Mouse (Mus musculus): ENCODE results near the gene Arsg.
A peak's percentile ranks its signal among the peaks of the same experiment; 100 is the strongest.

The Arsg gene

DNA sequence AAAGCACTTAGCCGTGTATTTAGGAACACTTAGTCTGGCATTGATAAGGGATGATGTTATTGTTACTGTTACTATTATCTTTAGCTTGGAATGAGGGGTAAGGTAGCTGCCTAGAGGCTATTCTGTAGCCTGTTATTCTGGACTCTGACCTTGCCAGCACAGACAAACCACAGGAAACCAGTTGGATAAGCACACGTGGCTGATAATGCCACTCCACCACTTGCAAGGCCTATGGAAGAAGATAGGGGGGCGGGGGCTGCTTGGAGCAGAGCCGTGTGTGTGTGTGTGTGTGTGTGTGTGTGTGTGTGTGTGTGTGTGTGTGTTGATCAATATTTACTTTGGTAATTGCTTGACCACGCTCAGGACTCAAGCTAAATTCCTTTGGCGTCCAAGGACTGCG lies 72.1 kb downstream of the Arsg start:
- peak; percentile 93 for DNase-seq (ENCODE audit: low read depth)

- DNase-seq (ENCODE audit: low read depth), result no peak
Observed at GRCm38 (mm10) chr11:109545700-109546143, 72.5 kb downstream of the Arsg start.

- DNase-seq (ENCODE audit: low read depth), result no peak
Observed at GRCm38 (mm10) chr11:109546305-109547001, 73.3 kb downstream of the Arsg start.

DNA sequence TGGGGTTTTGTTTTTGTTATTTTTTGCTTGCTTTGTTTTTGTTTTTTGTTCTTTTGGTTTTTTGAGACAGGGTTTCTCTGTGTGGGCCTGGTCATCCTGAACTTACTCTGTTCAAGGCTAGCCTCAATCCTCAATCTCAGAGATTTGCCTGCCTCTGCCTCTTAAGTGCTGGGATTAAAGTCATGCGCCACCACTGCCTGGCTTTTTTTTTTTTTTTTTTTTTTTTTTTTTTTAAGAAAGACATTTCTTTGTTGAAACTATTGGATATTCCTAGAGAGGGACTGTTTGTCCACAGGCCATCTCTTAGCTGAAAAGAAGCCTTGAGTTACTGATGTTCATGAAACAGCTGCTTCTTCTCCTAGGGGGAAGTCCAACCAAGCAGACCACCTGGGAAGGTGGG lies 74.5 kb downstream of the Arsg start:
- DNase-seq (ENCODE audit: low read depth), result no peak

DNA sequence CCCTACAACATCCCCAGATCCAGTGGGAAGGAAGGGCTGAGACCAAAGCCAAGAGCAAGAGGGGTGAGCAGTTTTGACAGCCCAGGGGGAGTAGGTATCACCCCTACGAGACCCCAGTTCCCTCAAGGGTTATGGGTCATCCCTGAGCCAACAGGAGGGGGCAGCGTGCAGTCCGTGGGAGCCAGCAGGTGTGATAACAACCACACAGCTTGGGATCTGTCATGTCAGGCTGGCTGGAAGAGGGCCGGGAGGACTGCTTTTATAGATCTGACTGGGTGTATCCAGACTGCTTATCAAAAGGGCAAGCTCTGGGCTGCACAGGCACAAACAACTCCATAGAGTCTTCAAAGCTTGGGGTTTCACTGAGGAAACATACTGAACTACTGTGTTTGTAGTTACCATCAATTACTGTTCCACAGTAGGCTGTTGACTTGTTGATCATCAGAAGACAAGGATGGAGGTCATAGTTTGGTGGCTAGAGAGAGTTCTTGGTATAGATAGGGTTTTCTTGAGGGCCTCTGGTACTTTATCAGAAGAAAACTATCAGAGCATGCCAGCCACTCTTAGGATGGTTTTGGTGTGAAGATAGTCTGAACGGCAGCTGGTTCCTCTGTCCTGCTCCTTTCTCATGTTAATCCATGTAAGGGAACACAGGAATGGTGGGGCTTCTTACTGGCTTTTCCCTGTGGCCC lies 76.6 kb downstream of the Arsg start:
- DNase-seq (ENCODE audit: low read depth), result no peak

DNA sequence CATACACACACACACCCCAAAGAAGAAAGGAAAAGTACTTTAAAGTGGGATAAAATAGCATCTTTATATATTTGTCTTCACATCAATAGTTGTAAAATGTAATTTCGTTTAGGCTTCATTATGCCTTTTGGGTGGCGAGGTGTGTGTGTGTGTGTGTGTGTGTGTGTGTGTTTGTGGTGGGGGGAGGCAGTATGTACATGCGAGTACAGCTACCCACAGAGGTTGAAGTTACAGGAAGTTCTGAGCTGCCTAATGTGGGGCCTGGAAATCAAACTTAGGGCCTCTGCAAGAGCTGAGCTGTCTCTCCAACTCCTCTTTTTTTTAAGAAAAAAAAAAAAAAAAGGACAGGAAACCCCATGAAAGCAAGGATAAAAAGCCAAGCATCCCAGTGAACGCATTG lies 80.7 kb downstream of the Arsg start:
- peak; percentile 57 for DNase-seq (ENCODE audit: low read depth)

DNA sequence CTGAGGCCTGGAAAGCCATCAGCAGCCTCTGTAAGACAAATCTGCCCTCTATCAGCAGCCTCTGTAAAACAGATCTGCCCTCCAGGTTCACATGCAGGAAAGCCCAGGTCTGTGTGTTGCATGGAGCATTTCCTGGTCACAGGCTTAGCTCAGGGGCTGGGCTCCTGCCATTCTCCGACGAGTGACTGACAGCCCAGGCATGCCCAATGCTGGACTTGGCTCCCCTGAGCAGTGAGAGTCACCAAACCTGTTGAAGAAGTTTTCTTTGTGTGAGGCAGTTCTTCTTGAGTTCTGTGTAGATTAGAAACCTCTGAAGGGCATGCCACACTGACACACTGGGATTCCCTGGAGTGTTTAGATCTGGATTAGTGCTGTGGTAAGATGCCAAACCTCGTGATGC lies 81.3 kb downstream of the Arsg start:
- peak; percentile 40 for DNase-seq (ENCODE audit: low read depth)

- DNase-seq (ENCODE audit: low read depth), result no peak
Observed at GRCm38 (mm10) chr11:109556130-109556529, 83.0 kb downstream of the Arsg start.

GRCm38 (mm10) chr11:109557419-109557818 lies 84.2 kb downstream of the Arsg start:
- DNase-seq (ENCODE audit: low read depth), result no peak

DNA sequence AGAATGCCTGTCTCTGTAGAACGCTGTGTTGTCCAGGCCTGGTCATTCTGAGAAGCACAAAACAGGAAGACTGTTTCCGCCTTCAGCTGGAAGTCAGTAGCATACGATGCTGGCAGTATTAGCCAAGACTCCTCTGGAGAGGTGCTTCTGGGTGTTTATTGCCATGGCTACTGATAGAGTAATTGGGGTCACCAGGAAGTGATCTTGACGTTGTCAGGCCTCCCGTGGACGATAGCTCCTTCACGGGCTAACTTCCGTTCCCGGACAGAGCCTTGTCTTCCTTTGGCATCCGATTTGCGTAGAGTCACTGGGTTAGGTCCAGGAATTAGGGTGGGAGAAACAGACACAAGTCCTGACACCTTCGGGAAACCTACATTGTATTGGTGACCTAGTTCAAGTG lies 86.1 kb downstream of the Arsg start:
- DNase-seq (ENCODE audit: low read depth), result no peak

DNA sequence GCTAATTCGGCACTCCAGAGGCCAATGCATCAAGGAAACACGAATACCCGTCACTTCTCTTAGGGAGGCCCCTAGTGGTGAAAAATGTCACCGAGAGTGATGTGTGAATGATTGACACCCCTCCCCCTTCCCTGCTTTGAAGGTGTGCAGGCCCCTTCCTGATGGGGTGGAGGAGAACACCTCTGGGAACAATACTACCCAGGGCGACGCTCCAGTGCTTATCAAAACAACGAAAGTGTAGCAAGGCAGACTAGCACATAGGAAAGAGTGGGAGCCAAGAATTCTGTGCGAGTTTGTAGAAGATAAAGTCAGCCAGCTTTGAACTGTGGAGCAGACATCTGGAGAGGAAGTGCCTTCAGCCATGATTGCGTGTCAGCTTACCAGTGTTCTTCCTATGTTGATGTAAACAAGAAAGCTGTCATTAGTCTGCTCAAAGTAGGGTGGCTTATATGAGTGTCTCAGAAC lies 87.7 kb downstream of the Arsg start:
- peak; percentile 78 for DNase-seq (ENCODE audit: low read depth)

DNA sequence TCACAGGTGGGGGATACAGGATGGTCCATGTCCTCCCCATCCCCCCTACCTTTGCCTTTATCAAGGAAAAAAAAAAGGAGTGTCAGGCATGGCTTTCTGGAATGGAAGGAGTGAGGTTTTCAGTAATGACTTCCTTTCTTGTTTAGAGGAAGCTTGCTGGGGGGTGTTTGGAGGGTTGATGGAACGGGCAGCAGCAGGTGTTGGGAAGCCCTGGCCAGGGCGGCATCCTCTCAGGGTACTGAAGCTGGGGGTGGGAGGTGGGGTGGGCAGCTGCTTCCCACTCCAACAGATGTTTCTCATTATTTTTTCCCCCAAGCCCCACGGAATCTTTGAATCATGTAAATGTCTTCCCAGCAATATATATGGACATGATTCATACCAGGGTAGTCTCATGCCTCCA lies 88.3 kb downstream of the Arsg start:
- no peak for DNase-seq (ENCODE audit: low read depth)

DNA sequence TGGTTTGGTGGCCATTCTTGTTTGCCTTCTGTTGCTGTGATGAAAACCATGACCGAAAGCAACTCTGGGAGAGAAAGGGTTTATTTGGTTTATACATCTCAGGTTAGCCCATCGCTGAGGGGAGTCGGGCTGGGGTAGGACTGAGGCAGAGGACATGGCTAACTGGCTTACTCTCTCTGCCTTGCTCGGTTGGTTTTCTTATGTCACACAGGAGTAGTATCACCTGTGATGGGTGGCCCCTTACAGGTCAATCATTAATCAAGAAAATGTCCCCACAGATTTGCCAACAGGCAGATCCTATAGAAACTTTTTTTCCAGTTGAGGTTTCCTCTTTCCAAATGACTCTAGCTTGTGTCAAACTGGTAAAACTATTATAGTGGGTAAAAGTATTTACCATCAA lies 90.5 kb downstream of the Arsg start:
- no peak for DNase-seq (ENCODE audit: low read depth)

GRCm38 (mm10) chr11:109564466-109565214 lies 91.5 kb downstream of the Arsg start:
- peak; percentile 39 for DNase-seq (ENCODE audit: low read depth)

DNA sequence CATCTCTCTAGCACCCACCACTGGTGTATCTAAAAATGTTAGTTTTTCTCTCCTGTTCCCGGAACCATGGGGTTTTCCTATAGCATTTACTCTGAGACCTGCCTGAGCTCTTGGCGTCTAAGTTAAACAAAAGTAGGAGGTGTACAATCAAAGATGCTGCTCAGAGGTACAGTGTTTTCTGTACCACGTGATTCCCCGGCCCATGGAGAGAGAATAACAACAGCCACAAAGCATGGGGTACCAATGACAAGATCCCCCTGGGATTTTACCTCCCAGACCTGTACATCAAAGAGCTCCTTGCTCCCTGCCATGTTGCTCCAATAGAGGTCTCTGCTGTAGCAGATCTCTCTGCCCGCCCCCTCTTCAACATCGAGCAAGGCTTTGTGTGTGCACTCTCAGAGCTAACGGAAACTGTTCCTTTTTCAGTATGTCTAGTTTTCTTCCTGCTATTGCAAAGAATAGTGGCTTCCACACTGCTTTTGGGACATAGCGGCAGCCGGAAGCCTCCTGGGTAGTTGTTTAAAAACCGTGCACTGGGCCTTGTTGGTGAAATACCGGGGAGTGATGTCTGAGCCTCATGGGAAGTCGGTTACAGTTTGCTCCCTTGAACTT lies 95.9 kb downstream of the Arsg start:
- no peak for DNase-seq (ENCODE audit: low read depth)

DNA sequence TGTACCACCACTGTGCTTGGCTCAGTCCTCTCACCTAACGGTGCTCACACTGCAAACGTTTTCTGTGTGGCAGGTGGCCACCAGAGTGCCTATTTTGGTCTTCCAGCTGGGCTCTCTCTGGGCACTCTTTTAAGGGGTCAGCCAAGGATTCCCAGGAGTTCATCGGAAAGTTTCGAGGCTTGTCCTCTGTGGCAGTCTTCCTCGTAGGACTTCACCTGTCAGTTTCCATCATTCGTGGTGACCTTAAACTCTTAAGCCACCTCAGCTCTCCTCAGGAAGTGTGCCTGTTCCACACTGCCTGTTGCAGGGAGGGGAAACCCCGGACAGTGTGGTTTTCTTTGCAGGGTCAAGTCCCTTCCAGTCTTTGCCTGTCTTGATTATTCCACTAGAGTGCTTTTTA lies 96.6 kb downstream of the Arsg start:
- no peak for DNase-seq (ENCODE audit: low read depth)

DNA sequence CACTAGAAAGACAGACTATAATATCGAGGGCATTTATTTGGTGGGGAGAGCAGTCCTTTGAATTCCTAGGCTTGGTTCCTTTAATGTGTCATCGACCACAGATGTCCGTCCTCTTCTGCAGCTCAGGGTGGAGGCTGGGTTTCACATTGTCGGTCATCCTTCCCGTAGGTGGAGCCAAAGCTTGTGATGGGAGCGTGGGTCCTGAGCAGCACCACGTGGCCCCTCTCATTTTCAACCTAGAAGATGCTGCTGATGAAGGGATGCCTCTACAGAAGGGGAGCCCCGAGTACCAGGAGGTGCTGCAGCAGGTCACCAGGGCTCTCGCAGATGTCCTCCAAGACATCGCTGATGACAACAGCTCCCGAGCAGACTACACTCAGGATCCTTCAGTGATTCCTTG lies 98.9 kb downstream of the Arsg start:
- peak; percentile 79 for DNase-seq (ENCODE audit: low read depth)

DNA sequence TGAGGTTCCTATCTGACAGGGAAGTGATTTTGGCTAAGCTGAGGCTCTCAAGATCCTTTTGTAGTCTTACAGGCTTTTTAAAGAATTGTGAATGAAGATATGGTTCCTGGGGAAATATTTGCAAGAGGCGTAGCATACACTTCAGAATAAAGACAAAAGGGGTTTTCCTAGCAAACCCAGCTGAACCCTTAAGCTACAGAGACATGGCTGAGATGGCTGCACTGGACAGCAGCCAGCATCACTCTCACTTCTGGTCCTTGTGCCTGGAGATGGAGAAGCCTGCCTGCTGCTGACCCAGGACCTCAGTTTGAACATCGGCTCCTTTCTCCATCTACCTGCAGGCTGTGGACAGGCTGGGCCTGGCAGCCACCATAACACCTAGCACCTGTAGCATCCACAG lies 101.4 kb downstream of the Arsg start:
- DNase-seq (ENCODE audit: low read depth), result no peak

DNA sequence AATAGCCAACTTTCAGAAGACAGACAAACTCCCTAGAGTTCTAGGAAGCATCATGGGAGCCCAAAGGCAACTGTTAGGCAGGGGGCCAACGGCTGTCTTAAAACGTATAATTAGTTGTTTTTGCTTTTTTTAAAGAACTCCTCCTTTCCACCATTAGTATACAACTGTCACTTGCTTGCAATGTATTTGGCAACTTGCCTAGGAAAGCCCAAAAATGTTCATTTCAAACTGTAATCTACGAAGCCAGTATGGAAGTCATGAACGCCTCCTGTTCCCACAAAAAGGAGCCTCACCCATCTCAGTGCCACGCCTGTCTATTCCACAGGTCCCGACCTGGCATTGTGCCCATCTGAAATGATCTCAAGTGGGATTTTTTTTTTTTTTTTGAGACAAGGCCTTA lies 102.7 kb downstream of the Arsg start:
- DNase-seq (ENCODE audit: low read depth), result no peak

DNA sequence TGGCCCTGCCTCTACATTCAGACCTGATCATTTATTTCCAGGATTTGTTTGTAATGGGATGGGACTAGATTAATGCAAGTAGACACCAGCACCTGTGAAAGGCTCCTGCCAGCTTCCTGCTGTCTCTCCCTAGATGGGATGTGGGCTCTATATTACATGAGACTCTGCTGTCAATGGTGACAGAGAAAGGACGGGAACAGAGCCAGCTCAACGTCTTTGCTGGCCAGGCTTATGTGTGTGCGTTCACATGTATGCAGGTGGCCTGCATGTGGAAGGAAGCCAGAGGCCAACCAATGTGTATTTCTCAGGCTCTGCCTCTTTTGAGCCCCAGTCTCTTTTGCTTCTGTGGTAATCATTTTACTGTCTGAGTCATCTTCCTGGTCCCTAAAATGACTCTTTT lies 105.4 kb downstream of the Arsg start:
- DNase-seq (ENCODE audit: low read depth), result peak; percentile 72

DNA sequence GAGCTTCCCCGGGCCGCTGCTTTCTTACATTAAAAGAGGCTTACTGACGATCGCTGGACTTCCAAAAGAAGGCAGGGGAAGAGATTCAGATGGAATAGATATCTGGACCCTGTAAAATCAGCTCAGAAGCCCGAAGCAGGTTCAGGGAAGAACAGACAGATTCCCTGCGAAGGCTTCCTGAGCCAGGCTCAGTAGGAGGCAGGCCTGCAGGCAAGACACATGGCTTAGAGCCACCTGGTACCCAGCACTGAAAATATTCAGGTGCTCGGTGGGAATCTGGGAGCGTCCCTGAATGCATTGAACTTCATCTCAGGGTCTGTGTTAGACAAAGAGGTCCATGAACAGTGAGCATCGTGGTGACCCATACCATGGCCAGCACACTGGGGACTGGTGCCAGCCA lies 106.8 kb downstream of the Arsg start:
- no peak for DNase-seq (ENCODE audit: low read depth)

- DNase-seq (ENCODE audit: low read depth), result peak; percentile 44
Observed at GRCm38 (mm10) chr11:109583986-109584385, 110.8 kb downstream of the Arsg start.
